Mouse (Mus musculus): ENCODE measurements at regions not wholly inside any gene's neighbourhood (a gene's known extent, or its start where the extent isn't known, plus 50 kb on each side); places are given as distances from the start of the nearest gene placed in this dataset.

GRCm38 (mm10) chr2:12797615-12798169 lies 126.1 kb upstream of the Pter start:
- Histone ChIP-seq H3K9me3 (ENCODE audit: control insufficient read depth, low read length) (no peaks in the 10 kb centered on the region), H3K27me3 (replicated peaks; ENCODE audit: control insufficient read depth, insufficient read depth, low read length) (no peaks in the 10 kb centered on the region), H3K4me3 (ENCODE audit: low read depth, low read length) (no peak overlapping the region), H3K4me2 (ENCODE audit: low read length) (no peak overlapping the region), H3K4me1 (replicated peaks; ENCODE audit: control insufficient read depth, insufficient read depth, low read length) (no peaks in the 10 kb centered on the region), H3K9ac (ENCODE audit: low read length) (no peak overlapping the region), H3K27ac (ENCODE audit: low read depth) (no peak overlapping the region), H3K36me3 (ENCODE audit: control insufficient read depth, insufficient read depth, low read length) (no peaks in the 10 kb centered on the region)
- no peak for DNase-seq (ENCODE audit: low spot score)
- no peak for ATAC-seq (replicated peaks; ENCODE audit: low FRiP score, low TSS enrichment, low read depth)
- 78% methylated on average over 1 of the region's 1 CpGs for WGBS

GRCm38 (mm10) chr2:12799153-12799925 lies 124.5 kb upstream of the Pter start:
- H3K27me3 ChIP-seq (replicated peaks; ENCODE audit: control insufficient read depth, insufficient read depth, low read length): no peaks in the 10 kb centered on the region
- 90% methylated on average over 4 of the region's 4 CpGs for WGBS

GRCm38 (mm10) chr2:12802667-12803066 lies 121.2 kb upstream of the Pter start:
- no peak for ATAC-seq (replicated peaks; ENCODE audit: low FRiP score, low TSS enrichment, low read depth)
- 83% methylated on average over 1 of the region's 1 CpGs for WGBS
- Histone ChIP-seq H3K9me3 (ENCODE audit: control insufficient read depth, low read length) (no peaks in the 10 kb centered on the region), H3K4me3 (ENCODE audit: low read depth, low read length) (no peak overlapping the region), H3K27me3 (replicated peaks; ENCODE audit: control insufficient read depth, insufficient read depth, low read length) (no peaks in the 10 kb centered on the region), H3K9ac (ENCODE audit: low read length) (no peak overlapping the region), H3K4me2 (ENCODE audit: low read length) (no peak overlapping the region), H3K27ac (ENCODE audit: low read depth) (no peak overlapping the region), H3K4me1 (replicated peaks; ENCODE audit: control insufficient read depth, insufficient read depth, low read length) (no peaks in the 10 kb centered on the region), H3K36me3 (ENCODE audit: control insufficient read depth, insufficient read depth, low read length) (no peaks in the 10 kb centered on the region)
- DNase-seq (ENCODE audit: low spot score): no peak

More at GRCm38 (mm10) chr2:12799153-12799925, 124.5 kb upstream of the Pter start:
- no peak overlapping the region for H3K4me3 ChIP-seq (ENCODE audit: low read depth, low read length)
- H3K4me1 ChIP-seq (replicated peaks; ENCODE audit: control insufficient read depth, insufficient read depth, low read length): no peaks in the 10 kb centered on the region
- H3K4me2 ChIP-seq (ENCODE audit: low read length): no peak overlapping the region
- no peak for ATAC-seq (replicated peaks; ENCODE audit: low FRiP score, low TSS enrichment, low read depth)
- H3K9ac ChIP-seq (ENCODE audit: low read length): no peak overlapping the region
- no peak for DNase-seq (ENCODE audit: low spot score)
- H3K36me3 ChIP-seq (ENCODE audit: control insufficient read depth, insufficient read depth, low read length): no peaks in the 10 kb centered on the region
- H3K9me3 ChIP-seq (ENCODE audit: control insufficient read depth, low read length): no peaks in the 10 kb centered on the region
- H3K27ac ChIP-seq (ENCODE audit: low read depth): no peak overlapping the region

- Histone ChIP-seq H3K4me3 (ENCODE audit: low read depth, low read length) (no peak overlapping the region), H3K36me3 (ENCODE audit: control insufficient read depth, insufficient read depth, low read length) (no peaks in the 10 kb centered on the region), H3K9ac (ENCODE audit: low read length) (no peak overlapping the region), H3K4me2 (ENCODE audit: low read length) (no peak overlapping the region), H3K27ac (ENCODE audit: low read depth) (no peak overlapping the region), H3K9me3 (ENCODE audit: control insufficient read depth, low read length) (no peaks in the 10 kb centered on the region), H3K4me1 (replicated peaks; ENCODE audit: control insufficient read depth, insufficient read depth, low read length) (no peaks in the 10 kb centered on the region), H3K27me3 (replicated peaks; ENCODE audit: control insufficient read depth, insufficient read depth, low read length) (no peaks in the 10 kb centered on the region)
- 78% methylated on average over 2 of the region's 2 CpGs for WGBS
- DNase-seq (ENCODE audit: low spot score): no peak
- ATAC-seq (replicated peaks; ENCODE audit: low FRiP score, low TSS enrichment, low read depth): no peak
Observed at GRCm38 (mm10) chr2:12805096-12805495, 118.7 kb upstream of the Pter start.

- Histone ChIP-seq H3K4me2 (ENCODE audit: low read length) (no peak overlapping the region), H3K36me3 (ENCODE audit: control insufficient read depth, insufficient read depth, low read length) (no peaks in the 10 kb centered on the region), H3K9me3 (ENCODE audit: control insufficient read depth, low read length) (no peaks in the 10 kb centered on the region), H3K27ac (ENCODE audit: low read depth) (no peak overlapping the region), H3K4me1 (replicated peaks; ENCODE audit: control insufficient read depth, insufficient read depth, low read length) (no peaks in the 10 kb centered on the region), H3K4me3 (ENCODE audit: low read depth, low read length) (no peak overlapping the region), H3K9ac (ENCODE audit: low read length) (no peak overlapping the region), H3K27me3 (replicated peaks; ENCODE audit: control insufficient read depth, insufficient read depth, low read length) (no peaks in the 10 kb centered on the region)
- 68% methylated on average over 5 of the region's 5 CpGs for WGBS
- ATAC-seq (replicated peaks; ENCODE audit: low FRiP score, low TSS enrichment, low read depth): no peak
- no peak for DNase-seq (ENCODE audit: low spot score)
Observed at GRCm38 (mm10) chr2:12808466-12808865, 115.4 kb upstream of the Pter start.

- no peak for ATAC-seq (replicated peaks; ENCODE audit: low FRiP score, low TSS enrichment, low read depth)
- no peaks in the 10 kb centered on the region for H3K4me1 ChIP-seq (replicated peaks; ENCODE audit: control insufficient read depth, insufficient read depth, low read length)
- H3K4me2 ChIP-seq (ENCODE audit: low read length): no peak overlapping the region
- no peaks in the 10 kb centered on the region for H3K27me3 ChIP-seq (replicated peaks; ENCODE audit: control insufficient read depth, insufficient read depth, low read length)
- H3K9me3 ChIP-seq (ENCODE audit: control insufficient read depth, low read length): no peaks in the 10 kb centered on the region
- H3K4me3 ChIP-seq (ENCODE audit: low read depth, low read length): no peak overlapping the region
- no peak for DNase-seq (ENCODE audit: low spot score)
- WGBS: 87% methylated on average over 5 of the region's 5 CpGs
- no peak overlapping the region for H3K27ac ChIP-seq (ENCODE audit: low read depth)
- H3K36me3 ChIP-seq (ENCODE audit: control insufficient read depth, insufficient read depth, low read length): no peaks in the 10 kb centered on the region
- no peak overlapping the region for H3K9ac ChIP-seq (ENCODE audit: low read length)
Observed at GRCm38 (mm10) chr2:12815339-12815738, 108.5 kb upstream of the Pter start.

GRCm38 (mm10) chr2:12825902-12826301 lies 97.9 kb upstream of the Pter start:
- Histone ChIP-seq H3K36me3 (ENCODE audit: control insufficient read depth, insufficient read depth, low read length) (no peaks in the 10 kb centered on the region), H3K9ac (ENCODE audit: low read length) (no peak overlapping the region), H3K4me1 (replicated peaks; ENCODE audit: control insufficient read depth, insufficient read depth, low read length) (no peaks in the 10 kb centered on the region), H3K4me2 (ENCODE audit: low read length) (no peak overlapping the region), H3K27me3 (replicated peaks; ENCODE audit: control insufficient read depth, insufficient read depth, low read length) (no peaks in the 10 kb centered on the region), H3K4me3 (ENCODE audit: low read depth, low read length) (no peak overlapping the region), H3K27ac (ENCODE audit: low read depth) (no peak overlapping the region), H3K9me3 (ENCODE audit: control insufficient read depth, low read length) (no peaks in the 10 kb centered on the region)
- no peak for DNase-seq (ENCODE audit: low spot score)
- no peak for ATAC-seq (replicated peaks; ENCODE audit: low FRiP score, low TSS enrichment, low read depth)
- 100% methylated on average over 1 of the region's 1 CpGs for WGBS

GRCm38 (mm10) chr2:12833579-12833978 lies 90.3 kb upstream of the Pter start:
- no peak overlapping the region for H3K9ac ChIP-seq (ENCODE audit: low read length)
- DNase-seq (ENCODE audit: low spot score) (no peak), ATAC-seq (replicated peaks; ENCODE audit: low FRiP score, low TSS enrichment, low read depth) (no peak)
- WGBS: 91% methylated on average over 3 of the region's 3 CpGs
- no peaks in the 10 kb centered on the region for H3K9me3 ChIP-seq (ENCODE audit: control insufficient read depth, low read length)
- no peaks in the 10 kb centered on the region for H3K36me3 ChIP-seq (ENCODE audit: control insufficient read depth, insufficient read depth, low read length)
- H3K4me3 ChIP-seq (ENCODE audit: low read depth, low read length): no peak overlapping the region
- H3K27me3 ChIP-seq (replicated peaks; ENCODE audit: control insufficient read depth, insufficient read depth, low read length): no peaks in the 10 kb centered on the region
- H3K4me1 ChIP-seq (replicated peaks; ENCODE audit: control insufficient read depth, insufficient read depth, low read length): no peaks in the 10 kb centered on the region
- no peak overlapping the region for H3K4me2 ChIP-seq (ENCODE audit: low read length)
- H3K27ac ChIP-seq (ENCODE audit: low read depth): no peak overlapping the region

- DNase-seq (ENCODE audit: low spot score) (no peak), ATAC-seq (replicated peaks; ENCODE audit: low FRiP score, low TSS enrichment, low read depth) (no peak)
- Histone ChIP-seq H3K4me2 (ENCODE audit: low read length) (no peak overlapping the region), H3K27ac (ENCODE audit: low read depth) (no peak overlapping the region), H3K9me3 (ENCODE audit: control insufficient read depth, low read length) (no peaks in the 10 kb centered on the region), H3K36me3 (ENCODE audit: control insufficient read depth, insufficient read depth, low read length) (no peaks in the 10 kb centered on the region), H3K4me1 (replicated peaks; ENCODE audit: control insufficient read depth, insufficient read depth, low read length) (no peaks in the 10 kb centered on the region), H3K27me3 (replicated peaks; ENCODE audit: control insufficient read depth, insufficient read depth, low read length) (no peaks in the 10 kb centered on the region), H3K4me3 (ENCODE audit: low read depth, low read length) (no peak overlapping the region), H3K9ac (ENCODE audit: low read length) (no peak overlapping the region)
Observed at GRCm38 (mm10) chr2:12866543-12866942, 57.3 kb upstream of the Pter start.

All from intestine, embryonic 14.5 days (tissue).